Mouse (Mus musculus) forebrain, embryonic 14.5 days (tissue): ENCODE measurements around the gene Osbpl9. TPM values are rescaled to one million over a fixed set of nuclear protein-coding genes. Genes with fewer than 3 reads are reported as not detected.

Source experiments
- ATAC-seq: fragments of 200-750 bp; cut with Nextera tagmentation; 2 replicates; pipeline ENCODE4 v1.8.0; 2017; ENCODE audit warnings: mild to moderate bottlenecking, moderate library complexity
- DNase-seq: peaks from one replicate; pipeline ENCODE4 v3.0.0-alpha.2; 2015; ENCODE audit warnings: low spot score
- H3K27ac ChIP-seq: fragments of 300-500 bp; sonication (generic); 2 replicates; pipeline ENCODE4 v1.5.1; 2014; ENCODE audit warnings: low read depth, mild to moderate bottlenecking, control low read depth, low read length, moderate library complexity
- H3K27me3 ChIP-seq: fragments of 300-500 bp; sonication (generic); replicated peaks from 2 replicates; pipeline ENCODE4 v1.6.1; 2014; ENCODE audit warnings: low read length, control low read depth, mixed read lengths; ENCODE audit not compliant: control insufficient read depth, insufficient read depth
- H3K36me3 ChIP-seq: fragments of 300-500 bp; sonication (generic); 2 replicates; pipeline ENCODE4 v1.6.1; 2014; ENCODE audit warnings: low read length, control low read depth; ENCODE audit not compliant: control insufficient read depth, insufficient read depth
- H3K4me1 ChIP-seq: fragments of 300-500 bp; sonication (generic); 2 replicates; pipeline ENCODE4 v1.6.1; 2014; ENCODE audit warnings: antibody characterized with exemption, low read length, control low read depth; ENCODE audit not compliant: control insufficient read depth, insufficient read depth
- H3K4me2 ChIP-seq: fragments of 300-500 bp; sonication (generic); 2 replicates; pipeline ENCODE4 v1.6.1; 2014; ENCODE audit warnings: mild to moderate bottlenecking, control low read depth, low read length
- H3K4me3 ChIP-seq: fragments of 300-500 bp; sonication (generic); 2 replicates; pipeline ENCODE4 v1.5.1; 2014; ENCODE audit warnings: low read depth, low read length, control low read depth
- H3K9ac ChIP-seq: fragments of 300-500 bp; sonication (generic); 2 replicates; pipeline ENCODE4 v1.6.1; 2014; ENCODE audit warnings: mild to moderate bottlenecking, low read length, control low read depth, moderate library complexity
- H3K9me3 ChIP-seq: fragments of 300-500 bp; sonication (generic); replicated peaks from 2 replicates; pipeline ENCODE4 v1.6.1; 2016; ENCODE audit warnings: low read length, control low read depth, mixed read lengths; ENCODE audit not compliant: control insufficient read depth
- WGBS: fragments of 180-500 bp; shearing (Covaris S2); extraction: QIAGEN DNeasy Blood & Tissue Kit; methylation state at CpG from one replicate; pipeline ENCODE4 v1.1.7; 2014; 5-methylcytosine and 5-hydroxymethylcytosine counted together
- polyA plus RNA-seq: library from polyadenylated mRNA; unstranded; fragments of >200 nt; fragmentation: Nextera tagmentation; extraction: Ambion mirVana; gene quantifications from 2 replicates; pipeline ENCODE4 v1.2.1, GENCODE M21; 2014

Gene Osbpl9
- polyA plus RNA-seq, 1 experiment from 2014 or later, result 75.3 TPM

DNA sequence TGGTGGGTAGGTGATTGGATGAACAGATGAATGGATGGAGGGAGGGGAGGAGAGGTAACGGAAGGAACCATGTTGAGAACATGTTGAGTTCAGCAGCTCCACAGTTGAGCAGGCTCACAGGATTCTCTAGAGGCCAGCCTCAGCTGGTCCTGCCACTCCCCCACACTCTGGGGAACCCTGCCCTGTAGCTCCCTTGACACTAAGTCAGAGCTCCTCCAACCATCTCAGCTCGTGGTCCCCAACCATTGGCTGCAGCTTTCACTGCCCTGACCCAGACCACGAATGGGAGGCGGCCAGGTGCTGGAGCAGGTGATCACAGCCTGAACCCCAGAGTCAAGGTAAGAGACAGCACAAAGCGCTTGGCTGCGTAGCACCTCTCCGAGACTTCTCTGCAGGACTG is 15.9 kb upstream of the Osbpl9 start:
- Histone ChIP-seq H3K9ac (no peak overlapping the region), H3K4me3 (no peak overlapping the region), H3K27ac (no peak overlapping the region), H3K36me3 (no peaks in the 10 kb centered on the region), H3K4me1 (no peaks in the 10 kb centered on the region), H3K9me3 (no peaks in the 10 kb centered on the region), H3K4me2 (no peak overlapping the region), H3K27me3 (no peaks in the 10 kb centered on the region)
- DNase-seq (no peak), ATAC-seq (no peak)
- 83% methylated on average over 7 of the region's 7 CpGs for WGBS

DNA sequence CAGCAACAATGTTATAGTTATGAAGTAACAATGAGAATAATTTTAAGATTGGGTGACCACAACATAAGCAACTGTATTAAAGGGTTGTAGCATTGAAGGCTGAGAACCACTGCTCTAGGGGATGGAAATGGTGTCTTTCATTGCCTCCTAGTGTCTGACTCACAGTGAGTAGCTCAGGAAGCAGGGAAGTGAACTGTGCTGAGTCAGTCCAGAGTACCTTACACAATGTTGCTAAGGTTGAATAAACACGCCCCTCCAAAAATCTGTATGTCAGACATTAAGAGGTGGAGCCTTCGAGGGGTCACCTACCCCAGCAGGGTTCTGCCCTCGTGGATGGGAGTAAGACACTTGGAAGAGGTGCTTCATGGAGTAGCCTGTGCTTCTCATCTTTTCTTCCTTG is 11.9 kb upstream of the Osbpl9 start:
- no peak overlapping the region for H3K9ac ChIP-seq
- no peak overlapping the region for H3K4me3 ChIP-seq
- no peaks in the 10 kb centered on the region for H3K9me3 ChIP-seq
- H3K27ac ChIP-seq, result no peak overlapping the region
- no peak for DNase-seq
- no peaks in the 10 kb centered on the region for H3K4me1 ChIP-seq
- H3K36me3 ChIP-seq, result no peaks in the 10 kb centered on the region
- 81% methylated on average over 3 of the region's 3 CpGs for WGBS
- no peaks in the 10 kb centered on the region for H3K27me3 ChIP-seq
- no peak overlapping the region for H3K4me2 ChIP-seq
- no peak for ATAC-seq

DNA sequence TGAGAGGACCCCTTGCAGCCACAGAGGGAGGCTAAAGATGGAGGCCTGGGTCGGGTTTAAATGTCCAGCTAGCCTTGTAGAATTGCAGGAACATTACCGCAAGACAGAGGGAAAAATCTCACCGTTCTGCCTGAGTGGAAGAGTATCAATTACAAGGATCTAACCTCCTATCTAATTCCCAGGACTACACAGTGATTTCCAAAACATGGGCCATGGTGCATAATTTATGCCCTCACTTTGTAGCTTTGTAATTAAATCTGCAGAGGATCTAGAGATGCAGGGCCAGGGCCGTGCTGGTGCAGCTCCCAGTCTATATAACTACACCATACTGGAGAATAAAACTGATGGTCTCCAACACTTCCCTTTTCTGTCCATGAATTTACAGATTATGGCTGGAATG is 8.8 kb upstream of the Osbpl9 start:
- no peak overlapping the region for H3K4me3 ChIP-seq
- H3K36me3 ChIP-seq, result no peaks in the 10 kb centered on the region
- no peaks in the 10 kb centered on the region for H3K4me1 ChIP-seq
- no peak overlapping the region for H3K4me2 ChIP-seq
- H3K27me3 ChIP-seq, result no peaks in the 10 kb centered on the region
- ATAC-seq (no peak), DNase-seq (no peak)
- no peak overlapping the region for H3K27ac ChIP-seq
- no peaks in the 10 kb centered on the region for H3K9me3 ChIP-seq
- WGBS, result 69% methylated on average over 4 of the region's 4 CpGs
- no peak overlapping the region for H3K9ac ChIP-seq

DNA sequence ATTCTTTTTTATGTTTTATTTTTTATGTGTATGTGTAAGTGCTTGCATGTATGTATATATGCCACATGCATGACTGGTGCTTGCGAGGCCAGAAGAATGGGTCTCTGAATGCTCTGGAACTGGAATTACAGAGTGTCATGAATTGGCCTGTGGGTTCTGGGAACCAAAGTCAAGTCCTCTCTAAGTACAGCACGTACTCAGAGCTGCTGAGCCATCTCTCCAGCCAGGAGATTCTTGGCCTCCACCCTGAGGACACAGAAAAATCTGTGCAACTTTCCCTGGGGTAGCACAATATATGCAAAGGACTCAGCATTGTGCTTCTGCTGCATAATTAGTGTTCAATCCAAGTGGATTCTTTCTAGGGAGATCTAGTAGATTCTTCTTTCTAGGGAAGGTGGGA is 8.2 kb upstream of the Osbpl9 start:
- Histone ChIP-seq H3K4me2 (no peak overlapping the region), H3K9me3 (no peaks in the 10 kb centered on the region), H3K36me3 (no peaks in the 10 kb centered on the region), H3K9ac (no peak overlapping the region), H3K4me3 (no peak overlapping the region), H3K27me3 (no peaks in the 10 kb centered on the region), H3K27ac (no peak overlapping the region), H3K4me1 (no peaks in the 10 kb centered on the region)
- DNase-seq (no peak), ATAC-seq (no peak)
- WGBS, result 78% methylated on average over 2 of the region's 2 CpGs

DNA sequence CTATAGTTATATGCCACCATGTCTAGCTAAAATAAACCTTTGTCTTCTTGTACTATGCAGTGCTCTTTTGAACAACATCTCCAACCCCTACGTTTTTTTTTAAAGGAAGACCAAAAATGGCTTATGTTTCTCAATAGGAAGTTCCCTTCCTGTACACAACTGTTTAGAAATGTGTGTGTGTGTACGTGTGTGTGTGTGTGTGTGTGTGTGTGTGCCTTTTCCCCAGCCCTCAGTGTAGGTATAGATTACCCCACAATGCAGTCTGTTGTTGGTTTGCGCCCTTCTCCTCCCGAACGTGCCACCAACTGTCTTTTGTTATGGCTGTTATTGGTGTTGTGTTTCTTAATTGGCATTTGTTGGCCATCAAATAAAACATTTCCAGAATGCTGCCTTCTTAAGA is 5.5 kb upstream of the Osbpl9 start:
- 67% methylated on average over 5 of the region's 5 CpGs for WGBS

DNA sequence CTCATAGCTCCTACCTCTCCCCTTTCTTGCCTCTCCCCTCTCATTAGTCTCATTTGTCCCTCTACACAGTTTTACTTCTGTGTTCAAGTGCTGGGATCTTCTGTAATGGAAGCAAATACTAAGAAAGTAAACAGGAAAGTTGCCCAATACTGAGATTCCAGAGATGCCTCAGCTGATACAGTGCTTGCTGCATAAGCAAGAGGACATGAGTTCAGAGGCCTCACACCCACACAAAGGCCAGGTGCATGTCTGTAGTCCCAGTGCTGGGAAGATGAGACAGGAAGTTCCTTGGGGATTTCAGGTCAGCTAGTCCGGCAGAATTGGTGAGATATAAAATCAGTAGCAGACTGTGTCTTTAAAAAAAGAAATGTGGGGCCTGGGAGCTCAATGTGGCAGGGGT is 2.3 kb upstream of the Osbpl9 start:
- Histone ChIP-seq H3K9ac (no peak overlapping the region), H3K4me1 (peaks cover 7% of the 10 kb centered on the region; the same call in 1 of the 2 replicates), H3K9me3 (no peaks in the 10 kb centered on the region), H3K36me3 (no peaks in the 10 kb centered on the region; the same call in 1 of the 2 replicates), H3K4me2 (no peak overlapping the region), H3K27me3 (no peaks in the 10 kb centered on the region), H3K4me3 (no peak overlapping the region), H3K27ac (no peak overlapping the region)
- DNase-seq (no peak), ATAC-seq (no peak)
- 74% methylated on average over 1 of the region's 1 CpGs for WGBS

More for the DNA sequence above, 5.5 kb upstream of the Osbpl9 start:
- no peaks in the 10 kb centered on the region for H3K4me1 ChIP-seq
- ATAC-seq, result no peak
- no peak overlapping the region for H3K9ac ChIP-seq
- no peaks in the 10 kb centered on the region for H3K9me3 ChIP-seq
- no peaks in the 10 kb centered on the region for H3K36me3 ChIP-seq
- no peaks in the 10 kb centered on the region for H3K27me3 ChIP-seq
- DNase-seq, result no peak
- H3K27ac ChIP-seq, result no peak overlapping the region
- H3K4me3 ChIP-seq, result no peak overlapping the region
- H3K4me2 ChIP-seq, result no peak overlapping the region

DNA sequence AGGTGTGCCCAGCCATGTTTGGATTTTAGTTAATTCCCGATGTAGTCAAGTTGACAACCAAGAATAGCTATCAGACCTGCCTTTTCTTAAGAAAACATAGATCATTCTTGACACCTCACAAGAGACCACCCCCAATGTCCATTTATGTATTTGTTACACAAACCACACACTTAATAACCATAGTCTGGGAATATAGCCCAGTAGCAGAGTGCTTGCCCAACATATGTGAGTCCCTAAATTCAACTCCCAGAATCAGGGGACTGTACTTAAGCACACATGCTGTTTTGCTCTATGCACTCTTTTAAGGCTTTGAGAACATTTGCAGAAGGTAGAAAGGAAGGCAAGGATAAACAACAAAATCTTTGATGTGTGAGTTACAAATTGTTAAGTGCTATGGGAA is 1.9 kb upstream of the Osbpl9 start:
- no peaks in the 10 kb centered on the region; the same call in 1 of the 2 replicates for H3K36me3 ChIP-seq
- 82% methylated on average over 1 of the region's 1 CpGs for WGBS
- peaks cover 7% of the 10 kb centered on the region; the same call in 1 of the 2 replicates for H3K4me1 ChIP-seq
- no peak overlapping the region for H3K27ac ChIP-seq
- no peak overlapping the region for H3K4me2 ChIP-seq
- no peaks in the 10 kb centered on the region for H3K9me3 ChIP-seq
- DNase-seq, result no peak
- no peak overlapping the region for H3K4me3 ChIP-seq
- H3K27me3 ChIP-seq, result no peaks in the 10 kb centered on the region
- no peak for ATAC-seq
- no peak overlapping the region for H3K9ac ChIP-seq

DNA sequence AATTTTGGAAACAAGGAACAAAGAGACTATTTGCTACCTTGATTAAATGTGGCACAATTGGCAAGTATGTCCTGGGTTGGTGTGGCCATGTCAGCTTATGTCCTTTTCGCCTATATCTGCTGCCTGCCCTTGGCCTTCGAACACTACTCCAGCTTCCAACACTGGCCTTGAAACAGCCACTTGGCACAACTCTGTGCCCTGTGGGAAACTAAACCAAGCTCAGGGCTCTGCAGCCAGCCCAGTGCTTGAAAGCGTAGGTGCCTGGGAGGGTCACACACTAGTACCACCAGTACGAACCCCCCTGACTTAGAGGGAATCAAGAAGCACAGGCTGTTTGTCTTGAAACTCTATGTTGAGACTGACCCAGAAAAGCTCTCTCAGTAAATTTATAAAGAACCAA is 3.0 kb downstream of the Osbpl9 start:
- DNase-seq (no peak), ATAC-seq (no peak)
- WGBS, result 96% methylated on average over 4 of the region's 4 CpGs

DNA sequence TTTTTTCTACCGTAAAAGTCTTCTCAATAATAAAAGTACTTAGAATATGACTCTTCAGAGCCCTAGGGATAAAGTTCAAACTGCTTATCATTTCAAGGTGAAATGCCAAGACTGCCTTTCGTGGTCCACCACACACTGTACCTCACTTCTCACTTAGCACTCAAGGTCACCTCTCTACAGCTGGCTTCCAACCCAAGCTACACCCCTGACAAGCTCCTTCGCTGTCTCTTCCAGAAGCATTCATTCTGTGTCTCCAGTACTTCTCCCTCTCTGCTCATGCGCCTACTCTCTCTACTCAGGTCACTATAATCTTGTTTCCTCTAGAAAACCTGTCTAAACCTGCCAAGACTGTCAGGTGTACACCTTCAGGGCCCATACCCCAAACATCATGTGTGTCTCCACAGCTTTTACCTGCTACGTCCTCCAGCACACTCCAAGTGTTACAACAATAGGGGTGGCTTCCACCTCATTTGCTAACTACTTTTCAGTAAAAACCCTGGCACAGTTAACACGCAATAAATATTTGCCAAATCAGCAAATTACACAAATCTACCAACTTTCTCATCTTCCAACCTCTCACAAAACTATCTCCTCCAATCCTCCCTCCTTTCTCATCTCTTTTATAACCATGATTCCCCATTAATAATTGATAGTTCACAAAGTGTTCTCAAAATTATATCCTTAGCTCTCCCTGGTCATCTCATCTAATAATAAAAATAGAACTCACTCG is 6.0 kb downstream of the Osbpl9 start:
- Histone ChIP-seq H3K9ac (no peak overlapping the region), H3K4me2 (no peak overlapping the region)
- no peak for ATAC-seq

More for the DNA sequence above, 3.0 kb downstream of the Osbpl9 start:
- Histone ChIP-seq H3K36me3 (no peaks in the 10 kb centered on the region; the same call in 1 of the 2 replicates), H3K9me3 (no peaks in the 10 kb centered on the region), H3K4me2 (no peak overlapping the region), H3K4me1 (peaks cover 7% of the 10 kb centered on the region; the same call in 1 of the 2 replicates), H3K27me3 (no peaks in the 10 kb centered on the region), H3K9ac (no peak overlapping the region), H3K4me3 (no peak overlapping the region), H3K27ac (no peak overlapping the region)

More for the DNA sequence above, 6.0 kb downstream of the Osbpl9 start:
- Histone ChIP-seq H3K9me3 (no peaks in the 10 kb centered on the region), H3K36me3 (no peaks in the 10 kb centered on the region; the same call in 1 of the 2 replicates), H3K4me3 (no peak overlapping the region), H3K4me1 (peaks cover 10% of the 10 kb centered on the region; the same call in 1 of the 2 replicates), H3K27me3 (no peaks in the 10 kb centered on the region), H3K27ac (no peak overlapping the region)
- 92% methylated on average over 7 of the region's 7 CpGs for WGBS
- DNase-seq, result no peak
